Mouse (Mus musculus) thymus, adult 2 months (tissue): Measurements from ENCODE around the gene Rpl7l1.

Experiments
- CTCF ChIP-seq: fragments of 200-500 bp; IDR thresholded peaks from 2 replicates; pipeline ENCODE4 v1.5.1; 2012; ENCODE audit warnings: mild to moderate bottlenecking, control low read depth, low read length, moderate library complexity, borderline replicate concordance; ENCODE audit not compliant: control insufficient read depth, poor library complexity, insufficient read depth; ENCODE audit errors: extremely low read depth
- POLR2A ChIP-seq: fragments of 200-500 bp; IDR thresholded peaks from 2 replicates; pipeline ENCODE4 v1.6.1; 2012; ENCODE audit warnings: mild to moderate bottlenecking, low read length, control low read depth, moderate library complexity; ENCODE audit not compliant: control insufficient read depth, poor library complexity, insufficient read depth; ENCODE audit errors: extremely low read depth

DNA sequence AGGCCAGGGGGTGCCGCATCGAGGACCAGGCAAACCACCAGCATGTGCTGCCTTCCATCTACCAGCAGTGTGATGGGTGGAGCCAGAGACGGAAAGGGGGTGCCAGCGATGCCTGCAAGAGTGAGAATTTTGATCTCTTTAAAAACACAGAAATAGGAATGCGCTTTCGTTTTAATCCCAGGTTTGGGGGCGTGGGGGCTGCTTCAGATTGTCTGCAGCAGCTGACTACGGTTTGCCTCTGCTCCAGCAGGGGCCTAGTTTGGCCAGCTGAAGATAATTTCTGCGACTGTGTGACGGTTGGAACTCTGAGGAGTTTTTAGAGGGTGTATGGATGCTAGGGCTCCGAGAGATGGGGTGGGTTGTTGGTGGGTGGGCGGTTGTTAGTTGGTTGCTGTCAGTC is 23.7 kb downstream of the Rpl7l1 start:
- no peak for TF ChIP-seq CTCF
- no peak for TF ChIP-seq POLR2A
